Mouse (Mus musculus) kidney, adult 9 months (tissue): Measurements from ENCODE around the gene Pclo.
"Not testable (repeated sequence)": the region's sequence is repeated elsewhere in the genome, so short reads cannot be mapped to it uniquely, and the experiment has no call there.

Experiments
- DNase-seq: peaks from one replicate; pipeline ENCODE4 v3.0.0; 2022

The Pclo gene

DNA sequence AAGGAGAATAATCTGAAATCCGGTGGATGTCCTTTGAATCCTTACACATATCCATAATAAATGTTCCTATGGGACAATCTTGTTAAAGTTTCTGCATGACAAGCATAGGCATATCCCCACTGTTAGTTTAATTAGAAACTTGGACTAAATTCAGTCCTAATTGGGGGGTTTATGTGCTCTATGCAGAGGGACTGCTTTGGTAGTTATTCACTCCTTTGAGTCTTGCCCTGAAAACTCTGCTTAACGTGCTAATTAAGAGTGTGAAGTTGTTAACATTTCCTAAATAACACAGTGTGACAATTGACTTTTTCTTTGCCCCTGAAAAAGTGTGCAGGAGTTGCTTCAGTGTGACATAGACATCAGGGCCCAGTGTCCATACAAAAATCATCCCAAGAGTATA lies 177.3 kb downstream of the Pclo start:
- no peak for DNase-seq

DNA sequence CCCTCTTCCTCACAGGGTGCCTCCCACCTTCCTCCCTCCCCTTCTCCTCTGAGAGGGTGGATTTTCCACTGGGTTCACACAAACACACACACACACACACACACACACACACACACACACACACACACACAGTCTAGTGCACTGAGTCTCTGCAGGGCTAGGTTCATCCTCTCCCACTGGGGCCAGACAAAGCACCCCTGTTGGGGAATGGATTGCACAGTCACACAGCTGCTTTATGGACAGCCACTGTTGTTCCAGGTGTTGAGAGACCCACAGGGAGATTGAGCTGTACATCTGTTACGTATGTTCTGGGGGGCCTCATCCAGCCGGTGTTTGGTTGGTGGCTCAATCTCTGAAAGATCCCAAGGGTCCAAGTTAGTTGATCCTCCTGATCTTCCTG lies 182.0 kb downstream of the Pclo start:
- no peak for DNase-seq

DNA sequence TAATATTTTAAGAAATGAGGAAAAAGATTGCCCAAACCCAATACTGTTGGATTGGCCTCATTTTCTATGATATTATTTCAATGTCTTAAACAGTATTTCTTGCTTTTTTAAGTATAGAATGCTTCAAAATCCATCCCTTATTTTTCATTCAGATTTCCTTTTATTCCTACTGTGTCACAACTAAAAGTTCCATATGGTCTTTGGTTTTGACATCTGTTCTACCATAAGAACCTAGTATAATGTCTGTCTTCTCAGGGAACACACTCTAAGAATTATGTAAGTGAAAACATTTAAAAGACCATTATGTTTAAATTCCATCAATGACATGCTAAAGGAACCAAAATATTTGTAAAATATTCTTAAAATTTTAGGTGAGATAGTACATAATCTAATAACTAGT lies 186.2 kb downstream of the Pclo start:
- DNase-seq = no peak

DNA sequence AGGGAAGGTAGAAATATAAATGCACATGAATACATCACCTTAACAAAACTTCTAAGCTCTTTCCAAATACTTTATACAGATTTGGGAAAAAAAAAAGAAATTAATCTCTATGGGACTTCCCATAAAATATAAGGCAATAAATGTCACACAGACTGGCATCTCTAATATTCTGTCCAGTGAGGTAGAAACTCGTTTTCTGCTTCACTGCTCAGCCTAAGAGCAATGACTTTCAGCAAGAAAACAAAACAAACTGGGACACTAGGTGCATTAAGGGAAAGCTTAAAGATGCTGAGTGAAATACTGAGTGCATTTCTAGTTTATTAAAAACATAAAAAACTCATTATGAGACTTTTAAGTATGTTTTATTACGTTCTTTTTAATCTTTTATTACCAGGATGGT lies 190.7 kb downstream of the Pclo start:
- no peak for DNase-seq

DNA sequence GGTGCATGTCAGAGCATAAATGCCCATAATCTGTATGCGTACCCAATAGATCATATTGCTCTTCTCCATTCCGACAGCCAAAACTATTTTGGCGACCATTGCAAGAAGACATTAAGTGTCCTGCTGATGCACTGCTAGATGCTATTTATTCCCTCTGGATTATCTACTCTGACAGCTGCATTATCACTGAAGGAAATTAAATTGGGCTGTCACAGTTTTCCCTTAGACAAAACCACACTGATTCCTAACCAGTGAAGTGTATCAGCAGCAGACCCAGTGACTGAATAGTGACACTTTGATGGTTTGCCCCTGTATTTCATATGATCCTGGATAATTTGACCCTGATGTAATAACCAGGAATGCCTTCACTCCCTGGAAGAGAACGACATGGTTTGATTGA lies 192.6 kb downstream of the Pclo start:
- no peak for DNase-seq

DNA sequence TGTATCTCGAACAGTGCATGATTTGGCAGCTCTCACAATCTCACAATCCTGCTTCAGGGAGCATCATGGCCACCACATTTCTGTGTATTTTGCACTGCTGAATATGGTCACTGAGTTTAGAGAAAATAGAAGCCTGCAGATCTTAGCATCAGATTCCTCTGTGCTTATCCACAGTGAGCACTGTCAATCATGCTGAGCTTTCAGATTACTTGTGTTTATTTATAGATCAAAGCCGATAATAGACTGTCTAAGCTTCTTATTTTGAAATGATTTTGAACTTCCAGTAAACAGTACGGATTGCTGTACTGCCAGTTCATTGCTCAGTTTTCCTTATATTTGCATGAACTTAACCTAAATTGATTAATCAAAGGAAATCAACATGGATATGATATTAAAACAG lies 208.9 kb downstream of the Pclo start:
- no peak for DNase-seq

DNA sequence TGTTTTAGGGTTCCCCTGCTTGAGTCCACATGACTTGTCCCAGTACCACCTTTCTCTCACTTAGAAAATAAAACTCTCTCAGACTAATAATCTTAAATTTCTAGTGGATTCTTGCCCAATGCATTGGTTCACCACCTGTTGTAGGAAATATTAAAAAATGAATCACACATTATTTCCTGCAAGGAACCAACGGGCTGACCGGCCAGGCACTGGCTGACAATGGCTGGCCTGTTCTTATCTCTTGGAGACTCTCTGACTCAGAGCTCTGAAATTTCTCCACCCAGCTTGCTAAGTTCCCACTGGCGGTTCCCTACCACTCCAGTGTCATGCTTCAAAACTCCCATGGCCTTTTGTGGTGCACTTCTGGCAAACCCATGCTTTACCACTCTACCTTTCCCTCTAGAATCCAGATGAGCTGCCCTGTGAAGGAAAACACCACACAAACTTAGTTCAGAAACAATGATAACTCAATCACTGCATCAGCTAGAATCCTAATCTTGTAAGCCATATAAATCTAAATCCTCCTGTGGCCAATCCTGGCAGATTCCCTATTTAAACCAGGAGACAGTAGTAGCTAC lies 214.0 kb downstream of the Pclo start:
- DNase-seq = no peak

DNA sequence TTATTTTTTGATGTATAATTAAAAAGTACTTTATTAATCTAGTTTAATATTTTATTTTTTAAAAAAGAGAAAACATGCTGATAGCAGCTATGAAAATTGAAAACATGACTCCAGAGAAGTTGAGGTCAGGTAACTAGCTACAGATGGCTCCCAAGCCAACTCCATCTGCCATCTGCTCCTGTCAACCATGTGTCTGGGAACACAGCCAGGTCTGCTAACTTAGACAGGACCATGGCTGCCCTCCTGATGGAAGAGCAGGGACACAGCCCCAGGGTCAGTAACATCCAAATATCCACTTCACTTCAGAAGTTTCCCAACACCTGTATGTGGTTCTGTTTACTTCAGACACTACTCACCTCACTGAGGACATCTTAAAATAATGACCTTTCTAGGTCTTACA lies 236.2 kb downstream of the Pclo start:
- no peak for DNase-seq

DNA sequence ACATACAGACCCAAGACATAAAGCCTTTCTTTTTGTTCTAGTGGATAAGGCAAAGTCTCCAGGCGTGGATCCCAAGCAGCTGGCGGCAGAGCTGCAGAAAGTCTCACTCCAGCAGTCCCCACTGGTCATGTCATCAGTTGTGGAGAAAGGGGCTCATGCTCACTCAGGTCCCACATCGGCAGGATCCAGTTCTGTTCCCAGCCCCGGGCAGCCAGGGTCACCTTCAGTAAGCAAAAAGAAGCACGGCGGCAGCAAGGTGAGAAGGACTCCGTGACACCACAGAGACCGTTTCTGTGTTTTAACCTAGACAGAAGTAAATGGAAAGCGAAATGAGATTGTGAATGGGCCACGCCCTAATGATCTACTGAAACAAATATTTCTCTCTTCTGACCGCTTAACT lies 252.0 kb downstream of the Pclo start:
- DNase-seq = no peak

DNA sequence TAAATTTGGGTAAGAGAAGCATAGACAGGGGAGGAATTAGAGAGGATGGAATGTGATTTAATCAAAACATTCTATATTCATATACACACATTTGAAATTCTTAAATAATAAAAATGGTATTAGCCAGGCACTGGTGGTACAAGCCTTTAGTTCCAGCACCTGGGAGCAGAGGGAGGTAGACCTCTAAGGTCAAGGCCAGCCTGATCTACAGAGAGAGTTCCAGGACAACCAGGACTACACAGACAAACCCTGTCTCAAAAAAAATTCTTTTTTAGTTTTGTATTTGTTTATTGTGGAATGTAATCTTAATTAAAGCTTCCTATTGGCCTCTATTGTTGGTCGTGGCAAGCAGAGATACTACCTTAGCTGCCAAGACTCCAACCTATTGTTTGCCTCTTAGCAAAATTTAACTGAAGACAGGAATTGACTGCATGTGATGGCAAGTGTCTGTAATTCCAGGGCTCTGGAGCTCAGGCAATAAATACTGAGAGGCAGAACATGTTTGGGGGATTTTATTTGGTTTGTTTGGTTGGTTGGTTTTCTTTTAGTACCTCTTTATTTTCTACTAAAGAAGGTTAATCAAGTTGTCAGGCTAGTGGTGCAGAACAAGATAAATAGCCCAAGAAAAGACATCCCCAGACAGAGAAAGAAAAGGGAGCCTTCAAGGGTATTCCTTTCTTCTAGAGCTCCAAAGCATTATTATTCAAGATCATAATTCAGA lies 267.8 kb downstream of the Pclo start:
- no peak for DNase-seq

DNA sequence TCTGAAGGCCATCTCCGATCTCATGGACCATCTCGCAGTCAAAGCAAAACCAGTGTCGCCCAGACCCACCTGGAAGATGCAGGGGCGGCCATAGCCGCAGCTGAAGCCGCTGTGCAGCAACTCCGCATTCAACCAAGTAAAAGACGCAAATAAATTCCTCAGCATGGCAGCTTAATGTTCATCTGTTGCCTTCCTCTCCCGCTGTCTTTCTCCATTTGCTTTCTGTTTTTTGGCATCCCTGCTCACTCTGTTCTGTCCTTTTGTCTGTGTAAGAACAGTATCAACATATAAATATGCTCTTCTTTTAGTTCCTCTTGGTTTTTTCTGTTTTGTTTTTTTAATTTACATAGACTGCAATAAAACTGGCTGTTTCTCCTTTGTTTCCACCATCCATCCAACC lies 279.2 kb downstream of the Pclo start:
- DNase-seq = no peak

DNA sequence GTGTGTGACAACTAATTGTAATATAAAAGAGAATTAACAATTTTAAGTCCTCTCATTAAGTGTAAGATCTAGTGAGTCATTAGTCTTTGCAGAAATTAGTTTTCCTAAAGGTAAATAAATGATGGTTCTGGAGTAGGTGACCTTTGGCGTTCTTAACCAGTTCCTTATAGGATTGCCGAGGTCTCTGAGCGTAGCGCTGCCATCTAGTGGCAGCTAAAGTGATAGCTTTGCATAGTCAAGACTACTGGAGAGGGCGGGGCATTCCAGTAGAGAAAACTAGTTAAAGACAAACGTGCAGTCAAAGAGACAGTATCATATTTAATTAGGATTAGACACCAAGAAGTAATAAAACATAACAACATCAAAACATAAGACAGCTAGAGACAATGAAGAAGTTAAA lies 292.4 kb downstream of the Pclo start:
- peak; percentile 53 for DNase-seq

DNA sequence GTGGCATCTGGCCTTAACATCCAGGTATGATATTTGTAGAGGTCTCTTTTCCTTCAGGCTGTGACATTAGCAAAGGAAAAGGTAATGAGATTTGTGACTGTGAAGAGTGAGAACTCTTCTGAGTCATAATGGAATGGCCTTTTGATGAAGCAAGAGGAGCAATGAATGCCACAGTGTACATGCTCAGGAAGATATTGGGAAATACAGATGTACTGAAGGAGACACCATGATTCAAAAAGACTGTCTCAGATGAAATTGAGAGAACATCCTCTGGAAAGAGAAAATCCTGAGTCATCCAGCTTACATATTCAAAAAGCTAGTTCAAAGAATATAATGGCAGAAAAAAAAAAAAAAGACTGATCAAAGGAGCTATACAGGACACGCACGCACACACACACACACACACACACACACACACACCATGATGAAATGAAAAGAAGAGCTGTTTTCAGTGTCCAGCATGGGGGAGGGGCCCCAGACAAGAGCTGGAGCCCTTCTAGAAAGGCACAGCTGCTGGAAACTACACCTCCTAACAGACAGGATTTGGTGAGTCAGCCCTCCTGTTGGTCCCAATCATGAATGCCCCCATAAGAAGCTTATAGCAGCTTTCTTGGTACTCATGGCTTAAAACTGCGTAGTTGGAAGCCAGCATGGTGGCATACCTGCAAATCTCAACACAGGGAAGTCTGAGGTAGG lies 318.6 kb downstream of the Pclo start:
- no peak for DNase-seq

DNA sequence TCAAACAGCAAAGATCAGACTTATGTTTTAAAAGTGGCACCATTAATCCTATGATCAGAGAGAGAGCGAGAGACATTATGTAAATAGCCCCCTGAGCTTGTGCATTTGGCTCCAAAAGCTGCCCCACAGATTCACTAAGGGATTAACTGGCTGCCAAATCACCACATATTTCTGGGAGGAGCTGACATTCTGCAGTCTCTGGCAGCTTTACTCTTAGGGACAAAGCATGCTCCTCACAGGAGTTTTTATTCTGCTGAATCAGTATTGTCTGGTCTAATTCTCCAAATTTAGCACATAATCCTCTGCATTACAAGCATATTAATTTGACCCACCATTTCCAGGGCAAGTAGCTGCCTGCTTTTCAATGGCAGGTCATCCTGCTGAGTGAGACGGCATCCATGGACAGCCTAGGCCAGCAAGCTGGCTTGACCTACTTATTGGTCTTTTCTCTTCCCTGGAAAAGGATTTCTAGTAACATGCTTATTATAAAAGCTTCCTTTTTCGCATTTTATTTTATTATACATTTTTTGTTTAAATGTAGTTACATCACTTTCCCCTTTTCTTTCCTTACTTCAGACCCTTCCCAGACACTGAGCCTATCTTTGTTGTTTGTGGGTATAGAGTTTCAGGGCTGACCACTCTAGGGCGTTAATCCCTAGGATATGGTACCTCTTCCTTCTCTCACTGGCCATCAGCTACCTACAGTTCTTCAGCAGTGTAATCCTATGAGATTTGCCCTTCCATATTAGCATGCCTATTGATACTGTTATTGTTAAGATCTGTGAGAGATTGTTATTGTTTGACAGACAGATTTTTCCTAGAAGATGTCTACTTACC lies 319.7 kb downstream of the Pclo start:
- no peak for DNase-seq

DNA sequence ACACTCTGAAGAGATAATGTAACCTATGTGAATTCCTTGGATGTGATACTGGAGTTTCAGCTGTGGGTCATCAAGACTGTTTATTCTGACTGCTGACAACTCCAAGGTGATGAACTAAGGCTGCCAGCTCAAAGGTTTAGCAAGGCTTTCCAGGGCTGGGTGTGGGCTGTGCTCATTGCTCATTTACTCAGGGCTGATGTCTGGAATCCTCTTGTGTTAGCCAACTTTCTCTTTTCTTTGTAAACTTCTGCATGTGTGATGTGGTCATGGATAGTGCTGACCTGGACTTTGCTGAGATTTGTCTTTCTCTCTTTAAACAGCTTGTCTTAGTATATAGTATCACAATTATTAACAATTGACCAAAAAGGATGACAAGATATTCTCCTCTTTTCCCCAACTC lies 338.9 kb downstream of the Pclo start:
- no peak for DNase-seq

DNA sequence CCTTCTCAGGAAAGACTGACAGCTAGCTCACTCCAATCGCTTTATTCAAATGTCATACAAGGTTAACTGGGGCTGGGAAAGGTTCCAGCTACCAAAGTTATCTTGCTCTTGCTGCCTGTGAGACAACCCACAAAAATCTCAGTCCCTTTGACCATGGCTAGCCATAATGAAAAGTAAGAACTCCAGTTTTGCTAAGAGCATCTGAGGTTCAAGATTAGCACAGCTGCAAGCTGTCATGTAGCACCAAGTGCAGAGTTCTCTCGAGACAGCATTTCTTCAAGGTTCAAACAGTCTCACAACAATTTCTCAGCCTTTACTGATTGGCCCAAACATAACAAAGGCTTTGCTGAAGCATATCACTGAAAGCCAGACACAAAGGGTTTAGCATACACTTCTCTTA lies 370.6 kb downstream of the Pclo start:
- DNase-seq = not testable (repeated sequence)

DNA sequence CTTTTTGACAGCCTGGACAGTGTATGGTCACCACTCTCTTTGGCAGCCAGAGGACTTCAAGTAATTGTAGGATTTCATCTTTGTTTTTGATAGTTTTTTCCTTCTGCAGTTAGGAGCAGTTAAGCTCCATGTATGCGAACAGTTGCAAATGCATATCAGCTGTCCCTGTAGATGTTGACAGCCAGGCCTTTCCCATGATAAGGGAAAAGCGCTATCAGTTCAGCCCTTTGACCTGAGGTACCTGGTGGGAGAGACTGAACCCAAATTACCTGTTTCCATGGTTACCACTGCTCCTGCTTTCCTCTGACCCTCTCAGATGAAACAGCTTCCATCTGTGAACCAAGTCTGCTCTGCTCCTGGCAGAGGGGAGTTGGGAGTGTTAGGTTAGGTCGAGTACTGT lies 377.5 kb downstream of the Pclo start:
- DNase-seq = no peak

DNA sequence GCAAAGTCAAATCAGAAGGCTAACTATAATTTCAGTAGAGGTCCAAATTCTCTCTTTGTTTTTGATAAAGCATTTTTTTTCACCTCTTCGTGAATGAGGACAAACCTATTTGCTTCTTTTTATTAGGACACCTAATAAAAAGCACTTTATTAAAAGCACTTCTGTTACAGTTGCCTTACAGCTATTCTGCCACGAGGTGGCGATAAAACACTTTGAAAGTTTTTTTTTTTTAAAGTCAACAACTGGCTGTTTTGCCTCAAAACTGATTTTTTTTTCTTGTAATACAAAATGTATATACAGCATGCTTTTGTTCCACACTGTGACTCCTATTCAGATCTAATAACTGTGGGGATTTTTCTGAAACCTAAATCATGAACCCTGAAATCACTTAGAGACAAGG lies 388.8 kb downstream of the Pclo start:
- DNase-seq = not testable (repeated sequence)
